Mouse (Mus musculus) embryonic facial prominence, embryonic 12.5 days (tissue): ENCODE data around the gene Cd82. TPM values are rescaled to one million over a fixed set of nuclear protein-coding genes. Genes with fewer than 3 reads are reported as not detected.

Source experiments
- ATAC-seq: fragments of 200-750 bp; cut with Nextera tagmentation; 2 replicates; pipeline ENCODE4 v1.8.0; 2017; ENCODE audit not compliant: insufficient number of reproducible peaks, insufficient read depth, low FRiP score, low TSS enrichment
- H3K27ac ChIP-seq: fragments of 300-500 bp; sonication (generic); 2 replicates; pipeline ENCODE4 v1.5.1; 2016; ENCODE audit warnings: mild to moderate bottlenecking
- H3K27me3 ChIP-seq: fragments of 300-500 bp; sonication (generic); 2 replicates; pipeline ENCODE4 v1.6.1; 2016; ENCODE audit warnings: mild to moderate bottlenecking, moderate library complexity
- H3K36me3 ChIP-seq: fragments of 300-500 bp; sonication (generic); 2 replicates; pipeline ENCODE4 v1.6.1; 2016; ENCODE audit warnings: mild to moderate bottlenecking
- H3K4me1 ChIP-seq: fragments of 300-500 bp; sonication (generic); 2 replicates; pipeline ENCODE4 v1.6.1; 2016
- H3K4me2 ChIP-seq: fragments of 300-500 bp; sonication (generic); replicated peaks from 2 replicates; pipeline ENCODE4 v1.6.1; 2016; ENCODE audit warnings: mild to moderate bottlenecking, moderate library complexity
- H3K4me3 ChIP-seq: fragments of 300-500 bp; sonication (generic); 2 replicates; pipeline ENCODE4 v1.5.1; 2016; ENCODE audit warnings: mild to moderate bottlenecking
- H3K9ac ChIP-seq: fragments of 300-500 bp; sonication (generic); 2 replicates; pipeline ENCODE4 v1.6.1; 2016; ENCODE audit warnings: mild to moderate bottlenecking, moderate library complexity
- H3K9me3 ChIP-seq: fragments of 300-500 bp; sonication (generic); 2 replicates; pipeline ENCODE4 v1.6.1; 2016; ENCODE audit warnings: mild to moderate bottlenecking, moderate library complexity
- WGBS: fragments of 180-500 bp; shearing (Covaris S2); methylation state at CpG from one replicate; pipeline ENCODE4 v1.1.7; 2016; 5-methylcytosine and 5-hydroxymethylcytosine counted together
- polyA plus RNA-seq: library from polyadenylated mRNA; unstranded; fragments of >200 nt; fragmentation: Nextera tagmentation; extraction: Ambion mirVana; gene quantifications from 2 replicates; pipeline ENCODE4 v1.2.1, GENCODE M21; 2016

The Cd82 gene
- polyA plus RNA-seq, 1 experiment from 2014 or later: 24.6 TPM

- Histone ChIP-seq H3K27ac (no peak overlapping the region), H3K9me3 (no peaks in the 10 kb centered on the region), H3K9ac (no peak overlapping the region), H3K27me3 (0 out of 2 replicates have a peak, but pooled peaks cover 4% of the 10 kb centered on the region), H3K4me1 (peaks cover 19% of the 10 kb centered on the region), H3K4me2 (no peak overlapping the region), H3K4me3 (no peak overlapping the region), H3K36me3 (no peaks in the 10 kb centered on the region)
- no peak for ATAC-seq
- 46% methylated on average over 19 of the region's 19 CpGs for WGBS
Measured at GRCm38 (mm10) chr2:93488911-93489587, 26.1 kb upstream of the Cd82 start.

- H3K9me3 ChIP-seq: no peaks in the 10 kb centered on the region
- H3K36me3 ChIP-seq: no peaks in the 10 kb centered on the region
- whole genome bisulfite sequencing: 38% methylated on average over 9 of the region's 9 CpGs
- ATAC-seq: 0 out of 2 replicates have a peak, but pooled peaks have one; percentile 9
- peak overlapping the region; percentile 36 for H3K27ac ChIP-seq
- peaks cover 40% of the 10 kb centered on the region for H3K4me1 ChIP-seq
- no peak overlapping the region for H3K4me3 ChIP-seq
- 0 out of 2 replicates have a peak, but pooled peaks cover 4% of the 10 kb centered on the region for H3K27me3 ChIP-seq
- H3K4me2 ChIP-seq: no peak overlapping the region
- no peak overlapping the region for H3K9ac ChIP-seq
Measured at GRCm38 (mm10) chr2:93485459-93485858, 22.5 kb upstream of the Cd82 start.

GRCm38 (mm10) chr2:93482036-93482644 lies 19.2 kb upstream of the Cd82 start:
- Histone ChIP-seq H3K4me3 (no peak overlapping the region), H3K4me1 (peaks cover 33% of the 10 kb centered on the region), H3K27me3 (no peaks in the 10 kb centered on the region), H3K9me3 (no peaks in the 10 kb centered on the region), H3K36me3 (no peaks in the 10 kb centered on the region), H3K9ac (0 out of 2 replicates have a peak overlapping the region, but pooled peaks have one; percentile 4), H3K27ac (peak overlapping the region; percentile 77), H3K4me2 (no peak overlapping the region)
- WGBS: 16% methylated on average over 6 of the region's 6 CpGs
- ATAC-seq: peak; percentile 69

- H3K9ac ChIP-seq: no peak overlapping the region; the same call in 1 of the 2 replicates
- H3K9me3 ChIP-seq: no peaks in the 10 kb centered on the region
- H3K4me3 ChIP-seq: no peak overlapping the region
- H3K27ac ChIP-seq: no peak overlapping the region
- peaks cover 30% of the 10 kb centered on the region for H3K4me1 ChIP-seq
- 77% methylated on average over 5 of the region's 5 CpGs for WGBS
- no peak for ATAC-seq
- H3K27me3 ChIP-seq: 0 out of 2 replicates have a peak, but pooled peaks cover 5% of the 10 kb centered on the region
- H3K4me2 ChIP-seq: no peak overlapping the region
- H3K36me3 ChIP-seq: no peaks in the 10 kb centered on the region
Measured at GRCm38 (mm10) chr2:93478744-93479143, 15.8 kb upstream of the Cd82 start.

- Histone ChIP-seq H3K36me3 (no peaks in the 10 kb centered on the region), H3K27me3 (0 out of 2 replicates have a peak, but pooled peaks cover 5% of the 10 kb centered on the region), H3K27ac (no peak overlapping the region), H3K9me3 (no peaks in the 10 kb centered on the region), H3K9ac (no peak overlapping the region), H3K4me2 (no peak overlapping the region), H3K4me1 (peaks cover 19% of the 10 kb centered on the region), H3K4me3 (no peak overlapping the region)
- no peak for ATAC-seq
- WGBS: 41% methylated on average over 7 of the region's 7 CpGs
Measured at GRCm38 (mm10) chr2:93477519-93477918, 14.6 kb upstream of the Cd82 start.

GRCm38 (mm10) chr2:93476487-93476886 lies 13.5 kb upstream of the Cd82 start:
- Histone ChIP-seq H3K4me1 (peaks cover 9% of the 10 kb centered on the region), H3K4me2 (no peak overlapping the region), H3K9ac (no peak overlapping the region), H3K27me3 (0 out of 2 replicates have a peak, but pooled peaks cover 5% of the 10 kb centered on the region), H3K9me3 (no peaks in the 10 kb centered on the region), H3K4me3 (no peak overlapping the region), H3K36me3 (no peaks in the 10 kb centered on the region), H3K27ac (no peak overlapping the region)
- WGBS: 86% methylated on average over 7 of the region's 7 CpGs
- no peak for ATAC-seq

- Histone ChIP-seq H3K4me2 (no peak overlapping the region), H3K9me3 (no peaks in the 10 kb centered on the region)
- no peak for ATAC-seq
Measured at GRCm38 (mm10) chr2:93475040-93475439, 12.1 kb upstream of the Cd82 start.

GRCm38 (mm10) chr2:93473915-93474314 lies 11.0 kb upstream of the Cd82 start:
- Histone ChIP-seq H3K36me3 (no peaks in the 10 kb centered on the region), H3K9me3 (no peaks in the 10 kb centered on the region), H3K4me1 (peaks cover 23% of the 10 kb centered on the region), H3K27ac (no peak overlapping the region), H3K27me3 (0 out of 2 replicates have a peak, but pooled peaks cover 5% of the 10 kb centered on the region), H3K4me3 (no peak overlapping the region), H3K9ac (no peak overlapping the region), H3K4me2 (no peak overlapping the region)
- ATAC-seq: no peak
- WGBS: 78% methylated on average over 9 of the region's 9 CpGs

More at GRCm38 (mm10) chr2:93475040-93475439, 12.1 kb upstream of the Cd82 start:
- H3K27ac ChIP-seq: no peak overlapping the region
- H3K9ac ChIP-seq: no peak overlapping the region
- WGBS: 1% methylated on average over 11 of the region's 11 CpGs
- no peaks in the 10 kb centered on the region for H3K36me3 ChIP-seq
- peaks cover 20% of the 10 kb centered on the region for H3K4me1 ChIP-seq
- H3K27me3 ChIP-seq: 0 out of 2 replicates have a peak, but pooled peaks cover 5% of the 10 kb centered on the region
- H3K4me3 ChIP-seq: no peak overlapping the region

- Histone ChIP-seq H3K4me2 (peak overlapping the region; percentile 56), H3K9ac (peak overlapping the region; percentile 40; the same call in 1 of the 2 replicates), H3K27me3 (no peaks in the 10 kb centered on the region), H3K4me1 (peaks cover 23% of the 10 kb centered on the region), H3K27ac (0 out of 2 replicates have a peak overlapping the region, but pooled peaks have one; percentile 41), H3K9me3 (no peaks in the 10 kb centered on the region), H3K36me3 (no peaks in the 10 kb centered on the region), H3K4me3 (no peak overlapping the region)
- ATAC-seq: no peak
- 14% methylated on average over 3 of the region's 3 CpGs for WGBS
Measured at GRCm38 (mm10) chr2:93470849-93471576, 8.1 kb upstream of the Cd82 start.

GRCm38 (mm10) chr2:93470127-93470526 lies 7.2 kb upstream of the Cd82 start:
- peak overlapping the region; percentile 40 for H3K9ac ChIP-seq
- peak overlapping the region; percentile 47 for H3K27ac ChIP-seq
- H3K27me3 ChIP-seq: no peaks in the 10 kb centered on the region
- no peaks in the 10 kb centered on the region for H3K36me3 ChIP-seq
- H3K4me3 ChIP-seq: peak overlapping the region; percentile 19
- peak; percentile 64 for ATAC-seq
- H3K4me1 ChIP-seq: peaks cover 15% of the 10 kb centered on the region
- peak overlapping the region; percentile 56 for H3K4me2 ChIP-seq
- 2% methylated on average over 9 of the region's 9 CpGs for WGBS
- H3K9me3 ChIP-seq: no peaks in the 10 kb centered on the region

GRCm38 (mm10) chr2:93469118-93469517 lies 6.2 kb upstream of the Cd82 start:
- ATAC-seq: no peak
- 6% methylated on average over 7 of the region's 7 CpGs for WGBS

More at GRCm38 (mm10) chr2:93469118-93469517, 6.2 kb upstream of the Cd82 start:
- no peaks in the 10 kb centered on the region for H3K36me3 ChIP-seq
- no peak overlapping the region for H3K9ac ChIP-seq
- no peaks in the 10 kb centered on the region for H3K9me3 ChIP-seq
- peaks cover 14% of the 10 kb centered on the region for H3K4me1 ChIP-seq
- H3K4me2 ChIP-seq: no peak overlapping the region
- H3K27me3 ChIP-seq: no peaks in the 10 kb centered on the region
- H3K4me3 ChIP-seq: no peak overlapping the region
- no peak overlapping the region for H3K27ac ChIP-seq
